Mouse (Mus musculus) hindbrain, embryonic 11.5 days (tissue): ENCODE results near the gene Slc36a2. TPM values are rescaled to one million over a fixed set of nuclear protein-coding genes. Genes with fewer than 3 reads are reported as not detected.

ENCODE experiments used
- ATAC-seq: fragments of 200-750 bp; cut with Nextera tagmentation; 2 replicates; pipeline ENCODE4 v1.8.0; 2017; ENCODE audit warnings: mild to moderate bottlenecking, moderate TSS enrichment, moderate library complexity; ENCODE audit not compliant: low FRiP score
- DNase-seq: peaks from one replicate; pipeline ENCODE4 v3.0.0-alpha.2; 2015; ENCODE audit warnings: low spot score
- H3K27ac ChIP-seq: fragments of 300-500 bp; sonication (generic); 2 replicates; pipeline ENCODE4 v1.5.1; 2014; ENCODE audit warnings: mild to moderate bottlenecking, low read depth, low read length
- H3K27me3 ChIP-seq: fragments of 300-500 bp; sonication (generic); 2 replicates; pipeline ENCODE4 v1.6.1; 2014; ENCODE audit warnings: mild to moderate bottlenecking, low read length, moderate library complexity, mixed read lengths; ENCODE audit not compliant: control insufficient read depth, insufficient read depth
- H3K36me3 ChIP-seq: fragments of 300-500 bp; sonication (generic); 2 replicates; pipeline ENCODE4 v1.6.1; 2014; ENCODE audit warnings: mild to moderate bottlenecking, low read length, moderate library complexity, mixed read lengths; ENCODE audit not compliant: control insufficient read depth, insufficient read depth
- H3K4me1 ChIP-seq: fragments of 300-500 bp; sonication (generic); replicated peaks from 2 replicates; pipeline ENCODE4 v1.6.1; 2014; ENCODE audit warnings: low read length, mixed read lengths; ENCODE audit not compliant: control insufficient read depth, insufficient read depth
- H3K4me2 ChIP-seq: fragments of 300-500 bp; sonication (generic); replicated peaks from 2 replicates; pipeline ENCODE4 v1.6.1; 2014; ENCODE audit warnings: mild to moderate bottlenecking, low read depth, low read length
- H3K4me3 ChIP-seq: fragments of 300-500 bp; sonication (generic); 2 replicates; pipeline ENCODE4 v1.5.1; 2014; ENCODE audit warnings: low read depth, low read length
- H3K9ac ChIP-seq: fragments of 300-500 bp; sonication (generic); 2 replicates; pipeline ENCODE4 v1.6.1; 2014; ENCODE audit warnings: low read depth, low read length
- H3K9me3 ChIP-seq: fragments of 300-500 bp; sonication (generic); 2 replicates; pipeline ENCODE4 v1.6.1; 2016; ENCODE audit warnings: low read length; ENCODE audit not compliant: control insufficient read depth
- WGBS: fragments of 180-500 bp; shearing (Covaris S2); extraction: QIAGEN DNeasy Blood & Tissue Kit; methylation state at CpG from one replicate; pipeline ENCODE4 v1.1.7; 2014; 5-methylcytosine and 5-hydroxymethylcytosine counted together
- polyA plus RNA-seq: library from polyadenylated mRNA; unstranded; fragments of >200 nt; fragmentation: Nextera tagmentation; extraction: Ambion mirVana; gene quantifications from 2 replicates; pipeline ENCODE4 v1.2.1, GENCODE M21; 2014

Gene Slc36a2
- polyA plus RNA-seq, 1 experiment from 2014 or later: 0.65 TPM

- ATAC-seq: no peak
- H3K4me2 ChIP-seq: no peak overlapping the region
- H3K4me1 ChIP-seq: no peaks in the 10 kb centered on the region
- H3K36me3 ChIP-seq: no peaks in the 10 kb centered on the region
- no peaks in the 10 kb centered on the region for H3K27me3 ChIP-seq
- H3K9ac ChIP-seq: no peak overlapping the region
- WGBS: 85% methylated on average over 3 of the region's 3 CpGs
- no peak for DNase-seq
- no peak overlapping the region for H3K27ac ChIP-seq
- H3K4me3 ChIP-seq: no peak overlapping the region
- H3K9me3 ChIP-seq: no peaks in the 10 kb centered on the region
Measured at GRCm38 (mm10) chr11:55214978-55215377, 30.1 kb upstream of the Slc36a2 start.

GRCm38 (mm10) chr11:55214161-55214560 lies 29.3 kb upstream of the Slc36a2 start:
- WGBS: 86% methylated on average over 5 of the region's 5 CpGs
- Histone ChIP-seq H3K9me3 (no peaks in the 10 kb centered on the region), H3K4me2 (no peak overlapping the region), H3K9ac (no peak overlapping the region), H3K27ac (no peak overlapping the region), H3K4me3 (no peak overlapping the region), H3K27me3 (no peaks in the 10 kb centered on the region), H3K4me1 (no peaks in the 10 kb centered on the region), H3K36me3 (no peaks in the 10 kb centered on the region)
- ATAC-seq: no peak
- no peak for DNase-seq

DNA sequence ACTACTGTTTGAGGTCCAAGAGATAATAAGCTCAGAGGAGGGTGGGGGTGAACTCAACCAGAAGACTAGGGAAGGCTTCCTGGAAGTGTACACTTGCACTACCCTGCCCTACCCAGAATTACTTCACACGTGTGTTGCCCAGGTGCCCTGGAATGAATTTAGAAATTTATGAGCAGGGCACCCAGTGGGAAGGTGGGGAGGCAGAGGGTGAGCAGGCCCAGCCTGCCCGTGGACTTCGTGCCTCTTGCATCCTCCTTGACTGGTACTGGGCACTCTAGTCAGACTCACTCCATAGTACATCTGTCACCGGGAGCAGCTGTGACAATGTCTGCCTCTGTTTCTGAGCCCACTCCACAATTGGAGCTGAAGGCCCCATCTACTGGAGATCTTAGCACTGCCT lies 28.6 kb upstream of the Slc36a2 start:
- Histone ChIP-seq H3K9ac (no peak overlapping the region), H3K4me3 (no peak overlapping the region), H3K36me3 (no peaks in the 10 kb centered on the region), H3K4me2 (no peak overlapping the region), H3K9me3 (no peaks in the 10 kb centered on the region), H3K4me1 (no peaks in the 10 kb centered on the region), H3K27ac (no peak overlapping the region), H3K27me3 (no peaks in the 10 kb centered on the region)
- DNase-seq (no peak), ATAC-seq (no peak)
- WGBS: 93% methylated on average over 4 of the region's 4 CpGs

DNA sequence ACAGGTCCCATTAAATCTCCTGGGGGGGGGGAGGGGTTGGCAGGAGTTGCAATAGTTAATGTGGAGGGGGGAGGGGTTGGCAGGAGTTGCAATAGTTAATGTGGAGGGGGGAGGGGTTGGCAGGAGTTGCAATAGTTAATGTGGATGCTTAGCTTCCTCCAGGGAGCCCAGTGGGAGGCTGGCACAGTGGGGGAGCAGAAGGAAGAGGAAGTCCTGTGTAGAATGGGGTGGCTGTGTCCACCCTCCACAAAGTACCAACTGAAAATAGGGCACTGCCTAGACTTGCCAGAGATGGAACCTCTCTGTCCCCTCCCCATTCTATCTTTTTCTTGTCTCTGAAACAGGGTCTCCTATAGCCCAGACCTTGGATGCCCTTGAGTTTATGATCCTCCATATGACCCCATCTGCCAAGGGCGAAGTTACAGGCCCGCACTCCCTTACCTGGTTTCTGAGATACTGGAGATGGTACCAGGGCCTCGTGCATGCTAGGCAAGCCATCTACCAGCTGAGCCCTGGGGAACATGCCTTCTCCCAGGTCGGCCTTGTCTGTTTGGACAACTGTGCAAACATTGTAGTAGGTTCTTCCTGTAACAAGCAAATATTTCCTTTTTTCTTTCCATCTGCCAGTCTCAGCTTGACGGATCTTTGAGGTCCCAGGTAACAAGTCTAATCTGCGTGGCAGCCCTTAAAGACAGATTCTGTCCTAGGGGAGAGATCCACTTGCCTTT lies 24.9 kb upstream of the Slc36a2 start:
- 79% methylated on average over 6 of the region's 6 CpGs for WGBS
- H3K4me2 ChIP-seq: no peak overlapping the region
- DNase-seq: no peak

DNA sequence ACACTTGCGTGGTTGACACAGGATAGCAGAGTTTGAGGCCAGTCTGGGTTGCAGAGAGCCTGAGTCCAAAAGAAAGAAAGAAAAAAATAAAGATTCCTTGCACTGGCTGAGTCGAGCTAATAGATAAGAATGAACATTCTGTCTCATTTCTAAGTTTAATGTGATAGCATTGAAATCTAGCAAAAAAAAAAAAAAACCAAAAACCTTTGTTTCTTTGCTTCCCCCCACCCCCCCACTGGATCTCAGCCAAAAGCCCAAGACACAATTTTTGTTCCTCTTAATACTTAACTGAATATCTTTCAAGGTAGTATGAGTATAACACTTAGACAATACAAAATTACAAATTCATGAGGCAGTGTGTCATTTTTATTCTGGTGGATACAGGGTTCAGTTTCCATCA lies 24.2 kb upstream of the Slc36a2 start:
- 82% methylated on average over 2 of the region's 2 CpGs for WGBS
- no peaks in the 10 kb centered on the region for H3K4me1 ChIP-seq
- H3K27ac ChIP-seq: no peak overlapping the region
- H3K36me3 ChIP-seq: no peaks in the 10 kb centered on the region
- DNase-seq (no peak), ATAC-seq (no peak)
- H3K4me2 ChIP-seq: no peak overlapping the region
- H3K4me3 ChIP-seq: no peak overlapping the region
- no peak overlapping the region for H3K9ac ChIP-seq
- H3K27me3 ChIP-seq: no peaks in the 10 kb centered on the region
- no peaks in the 10 kb centered on the region for H3K9me3 ChIP-seq

More for the DNA sequence above, 24.9 kb upstream of the Slc36a2 start:
- Histone ChIP-seq H3K27ac (no peak overlapping the region), H3K36me3 (no peaks in the 10 kb centered on the region), H3K4me3 (no peak overlapping the region), H3K4me1 (no peaks in the 10 kb centered on the region), H3K9ac (no peak overlapping the region), H3K9me3 (no peaks in the 10 kb centered on the region), H3K27me3 (no peaks in the 10 kb centered on the region)
- no peak for ATAC-seq

DNA sequence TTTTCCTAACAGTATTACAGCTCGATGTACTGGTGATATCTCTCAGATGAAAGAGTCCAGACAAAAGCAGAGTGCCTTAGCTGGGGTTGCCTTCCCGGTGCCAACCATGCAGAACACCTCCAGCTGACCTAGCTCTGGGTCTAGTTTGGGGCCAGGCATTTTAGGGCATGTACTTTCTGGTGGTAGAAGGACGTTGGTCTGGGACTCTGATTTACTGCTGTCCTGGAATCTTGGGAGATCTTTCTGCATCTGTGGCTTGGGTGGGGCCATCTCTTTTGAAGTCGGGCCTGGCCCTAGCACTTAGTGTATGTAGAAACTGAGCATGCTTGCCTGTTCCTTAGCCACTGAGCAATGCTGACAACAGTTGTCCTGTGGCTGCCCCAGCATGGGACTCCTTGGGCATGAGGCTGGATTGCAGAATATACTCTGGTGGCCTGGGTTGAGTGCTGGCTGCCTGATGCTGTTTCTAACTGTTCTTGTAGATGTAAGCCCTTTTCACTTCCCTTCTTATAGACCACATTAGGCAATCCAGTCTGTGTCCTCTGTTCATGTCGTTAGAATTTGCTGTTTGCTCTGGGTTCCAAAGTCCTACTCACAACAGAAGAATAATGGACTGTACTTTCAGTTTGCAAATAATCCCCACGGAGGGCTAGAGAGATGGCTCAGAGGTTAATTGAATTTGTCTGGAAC lies 23.3 kb upstream of the Slc36a2 start:
- no peak overlapping the region for H3K27ac ChIP-seq
- no peak overlapping the region for H3K4me2 ChIP-seq
- H3K9ac ChIP-seq: no peak overlapping the region
- WGBS: 75% methylated on average over 6 of the region's 6 CpGs
- H3K4me3 ChIP-seq: no peak overlapping the region
- no peak for ATAC-seq
- no peak for DNase-seq
- H3K36me3 ChIP-seq: no peaks in the 10 kb centered on the region
- no peaks in the 10 kb centered on the region for H3K9me3 ChIP-seq
- no peaks in the 10 kb centered on the region for H3K4me1 ChIP-seq
- no peaks in the 10 kb centered on the region for H3K27me3 ChIP-seq

DNA sequence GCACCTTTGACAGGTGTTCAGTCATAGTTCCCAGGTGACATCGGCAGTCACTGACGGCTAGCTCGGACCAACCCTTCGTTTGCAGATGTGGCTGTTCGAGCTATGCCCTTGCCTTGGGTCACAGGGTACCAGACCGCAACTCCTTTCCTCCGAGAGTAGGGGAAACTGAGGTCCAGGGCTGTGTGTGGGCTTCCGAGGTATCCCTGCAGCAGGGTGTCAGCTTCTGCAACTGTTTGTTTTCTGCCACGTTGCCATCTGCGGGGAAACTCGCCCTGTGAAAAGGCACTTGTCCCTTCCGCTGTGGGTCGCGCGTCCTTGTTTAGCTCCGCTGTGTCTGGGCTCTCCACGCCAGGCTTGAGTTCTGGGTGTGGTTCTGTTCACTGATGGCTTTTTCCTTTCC lies 19.7 kb upstream of the Slc36a2 start:
- 12% methylated on average over 17 of the region's 17 CpGs for WGBS
- Histone ChIP-seq H3K4me2 (peak overlapping the region; percentile 92), H3K4me1 (no peaks in the 10 kb centered on the region), H3K9ac (peak overlapping the region; percentile 90), H3K27ac (no peak overlapping the region), H3K36me3 (no peaks in the 10 kb centered on the region), H3K9me3 (no peaks in the 10 kb centered on the region), H3K4me3 (peak overlapping the region; percentile 84), H3K27me3 (no peaks in the 10 kb centered on the region)
- no peak for DNase-seq
- peak; percentile 71 for ATAC-seq

DNA sequence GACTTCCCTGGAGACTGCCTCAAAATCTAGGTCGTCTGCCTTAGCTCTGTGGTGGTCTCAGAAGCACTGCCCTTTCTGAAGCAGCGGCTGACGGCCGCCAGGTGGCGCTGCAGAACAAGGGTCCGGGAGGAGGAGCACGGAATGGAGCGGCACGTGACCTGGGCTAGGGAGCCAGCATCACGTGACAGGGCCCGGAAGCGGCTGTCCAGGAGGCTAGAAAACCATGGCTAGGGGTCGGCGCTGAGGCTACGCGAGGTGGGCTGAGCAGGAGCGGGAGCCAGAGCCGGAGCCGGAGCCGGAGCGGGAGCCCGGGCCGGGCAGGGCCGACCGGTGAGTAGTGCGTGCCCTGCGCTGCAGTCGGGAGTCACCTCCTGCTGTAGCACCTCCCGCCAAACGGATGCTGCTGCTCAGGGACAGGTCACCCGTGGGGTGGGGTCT lies 19.3 kb upstream of the Slc36a2 start, which contains the start of gene Slc36a1:
Gene Slc36a1, plus strand, starts transcription at position 192 of the 438 bp plus-strand sequence.
- Histone ChIP-seq H3K9ac (peak within 1 kb of the TSS; percentile 90), H3K4me1 (no peaks in the 10 kb centered on the region), H3K36me3 (no peaks in the 10 kb centered on the region), H3K4me3 (peak within 1 kb of the TSS; percentile 84), H3K4me2 (peak within 1 kb of the TSS; percentile 92), H3K27ac (no peak within 1 kb of the TSS), H3K27me3 (no peaks in the 10 kb centered on the region), H3K9me3 (no peaks in the 10 kb centered on the region)
- under 1% methylated on average over 31 of the region's 31 CpGs for WGBS
- DNase-seq (peak; percentile 98), ATAC-seq (peak; percentile 97)
